Mouse (Mus musculus): ENCODE data around the gene Slc35f1.

Slc35f1 gene

GRCm38 (mm10) chr10:52690334-52690991 lies at the start of gene Slc35f1:
Slc35f1 (plus strand) TSS chr10:52690533.
- peak; percentile 40 for DNase-seq (ENCODE audit: low spot score)

GRCm38 (mm10) chr10:52671234-52671633 lies 19.1 kb upstream of the Slc35f1 start:
- no peak for DNase-seq (ENCODE audit: low spot score)

GRCm38 (mm10) chr10:52690992-52691731 lies 829 bp downstream of the Slc35f1 start:
- peak; percentile 10 for DNase-seq (ENCODE audit: low spot score)

- no peak for DNase-seq (ENCODE audit: low spot score)
Measured at GRCm38 (mm10) chr10:52703688-52704087, 13.4 kb downstream of the Slc35f1 start.

GRCm38 (mm10) chr10:52704101-52705051 lies 14.0 kb downstream of the Slc35f1 start:
- DNase-seq (ENCODE audit: low spot score) = peak; percentile 5

- no peak for DNase-seq (ENCODE audit: low spot score)
Measured at GRCm38 (mm10) chr10:52709482-52709881, 19.1 kb downstream of the Slc35f1 start.

- DNase-seq (ENCODE audit: low spot score) = no peak
Measured at GRCm38 (mm10) chr10:52712166-52712565, 21.8 kb downstream of the Slc35f1 start.

GRCm38 (mm10) chr10:52714557-52714956 lies 24.2 kb downstream of the Slc35f1 start:
- no peak for DNase-seq (ENCODE audit: low spot score)

GRCm38 (mm10) chr10:52715146-52715545 lies 24.8 kb downstream of the Slc35f1 start:
- DNase-seq (ENCODE audit: low spot score) = no peak

GRCm38 (mm10) chr10:52718199-52718917 lies 28.0 kb downstream of the Slc35f1 start:
- DNase-seq (ENCODE audit: low spot score) = no peak

- no peak for DNase-seq (ENCODE audit: low spot score)
Measured at GRCm38 (mm10) chr10:52726674-52727073, 36.3 kb downstream of the Slc35f1 start.

- no peak for DNase-seq (ENCODE audit: low spot score)
Measured at GRCm38 (mm10) chr10:52742671-52743379, 52.5 kb downstream of the Slc35f1 start.

GRCm38 (mm10) chr10:52743831-52744230 lies 53.5 kb downstream of the Slc35f1 start:
- no peak for DNase-seq (ENCODE audit: low spot score)

GRCm38 (mm10) chr10:52748028-52748597 lies 57.8 kb downstream of the Slc35f1 start:
- DNase-seq (ENCODE audit: low spot score) = no peak

GRCm38 (mm10) chr10:52755949-52756679 lies 65.8 kb downstream of the Slc35f1 start:
- no peak for DNase-seq (ENCODE audit: low spot score)

- DNase-seq (ENCODE audit: low spot score) = no peak
Measured at GRCm38 (mm10) chr10:52757496-52758260, 67.3 kb downstream of the Slc35f1 start.

GRCm38 (mm10) chr10:52758589-52758988 lies 68.3 kb downstream of the Slc35f1 start:
- DNase-seq (ENCODE audit: low spot score) = no peak

GRCm38 (mm10) chr10:52760527-52760926 lies 70.2 kb downstream of the Slc35f1 start:
- DNase-seq (ENCODE audit: low spot score) = no peak

GRCm38 (mm10) chr10:52779926-52780485 lies 89.7 kb downstream of the Slc35f1 start:
- DNase-seq (ENCODE audit: low spot score) = no peak

Data from testis, postnatal 14 days (tissue).